Mouse (Mus musculus) subcutaneous adipose tissue, adult 2 months (tissue): Measurements from ENCODE around the gene Pick1. TPM values are rescaled to one million over a fixed set of nuclear protein-coding genes. Genes with fewer than 3 reads are reported as not detected.

Experiments
- polyA plus RNA-seq: library from polyadenylated mRNA; depleted of rRNA; stranded (reverse); fragments of >200 nt; gene quantifications from 2 replicates; pipeline ENCODE4 v1.2.3, GENCODE M21; 2012; ENCODE audit warnings: low replicate concordance; rRNA removed

Pick1 gene
- 26.0 and 37.5 TPM in 2 replicates for polyA plus RNA-seq

GRCm38 (mm10) chr15:79229058-79229821, at the start of gene Pick1, which contains the start of gene Gm49486:
Pick1 (plus strand) TSS chr15:79229173.
Gm49486 (plus strand) TSS chr15:79229391.

GRCm38 (mm10) chr15:79254661-79255060, 25.7 kb downstream of the Pick1 start, which contains the start of gene Slc16a8:
Slc16a8 (minus strand) TSS chr15:79254761.

GRCm38 (mm10) chr15:79285399-79285798, 56.4 kb downstream of the Pick1 start, which contains the start of gene Baiap2l2:
Baiap2l2 (minus strand) TSS chr15:79285537.

Other genes starting within 250 kb of the Pick1 start
- gene H1f0, start 200.7 kb upstream of the Pick1 start, polyA plus RNA-seq: 61.7 and 125 TPM in 2 replicates
- gene Galr3, start 187.3 kb upstream of the Pick1 start, polyA plus RNA-seq: 0.54 TPM in 1 of 2 replicates, not detected in the other
- gene Ankrd54, start 166.3 kb upstream of the Pick1 start, polyA plus RNA-seq: 32.5 and 48.9 TPM in 2 replicates
- 229 TPM in 2 replicates for gene Eif3l, start 154.0 kb upstream of the Pick1 start, polyA plus RNA-seq
- gene Micall1, start 120.3 kb upstream of the Pick1 start, polyA plus RNA-seq: 29.8 and 85.6 TPM in 2 replicates
- 34.0 and 64.2 TPM in 2 replicates for gene Polr2f, start 88.2 kb upstream of the Pick1 start, polyA plus RNA-seq
- gene 1700088E04Rik, start 87.9 kb upstream of the Pick1 start, polyA plus RNA-seq: 3.5 and 6.9 TPM in 2 replicates
- 1.9 and 2.1 TPM in 2 replicates for gene Sox10, start 63.9 kb upstream of the Pick1 start, polyA plus RNA-seq
- gene Gm49486, start 218 bp downstream of the Pick1 start, polyA plus RNA-seq: 0.26 TPM in 1 of 2 replicates, not detected in the other
- 0.26 and 0.27 TPM in 2 replicates for gene Slc16a8, start 25.6 kb downstream of the Pick1 start, polyA plus RNA-seq
- gene Baiap2l2, start 56.4 kb downstream of the Pick1 start, polyA plus RNA-seq: 1.2 and 5.1 TPM in 2 replicates
- gene Pla2g6, start 99.2 kb downstream of the Pick1 start, polyA plus RNA-seq: 42.6 and 65.2 TPM in 2 replicates
- 2.5 and 3.7 TPM in 2 replicates for gene Maff, start 117.4 kb downstream of the Pick1 start, polyA plus RNA-seq
- 160 and 189 TPM in 2 replicates for gene Tmem184b, start 174.4 kb downstream of the Pick1 start, polyA plus RNA-seq
- gene Csnk1e, start 226.4 kb downstream of the Pick1 start, polyA plus RNA-seq: 93.9 and 123 TPM in 2 replicates